Mouse (Mus musculus): ENCODE measurements at regions not wholly inside any gene's neighbourhood (a gene's known extent, or its start where the extent isn't known, plus 50 kb on each side); places are given as distances from the start of the nearest gene placed in this dataset.

DNA sequence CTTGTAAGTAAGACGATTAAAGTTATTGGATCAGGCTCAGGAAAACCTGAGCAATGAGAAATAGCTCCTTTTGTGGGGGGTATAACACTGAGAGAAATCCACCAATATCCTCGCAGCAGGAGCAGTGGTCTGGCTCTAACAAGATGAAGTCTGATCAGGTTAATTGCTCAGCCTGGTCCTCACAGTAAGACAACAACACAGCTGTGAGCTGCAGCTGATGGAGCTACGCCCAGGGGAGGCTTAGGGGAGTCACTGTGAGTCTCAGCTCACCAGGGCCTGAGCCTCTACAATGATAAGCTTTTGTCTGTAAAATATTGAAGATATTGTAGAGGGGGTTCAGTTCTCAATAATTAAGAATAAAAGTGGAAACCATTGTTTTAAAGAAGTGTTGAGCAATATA is 95.3 kb upstream of the Agap1 start:
- DNase-seq: no peak
- Histone ChIP-seq H3K27ac (no peak overlapping the region), H3K27me3 (ENCODE audit: control insufficient read depth, insufficient read depth, low read length) (no peaks in the 10 kb centered on the region), H3K79me2 (replicated peaks; ENCODE audit: control insufficient read depth, insufficient read depth, low read length) (no peaks in the 10 kb centered on the region), H3K9ac (ENCODE audit: low read depth, low read length) (no peak overlapping the region), H3K4me3 (no peak overlapping the region), H3K36me3 (ENCODE audit: control insufficient read depth, insufficient read depth, low read length) (no peaks in the 10 kb centered on the region), H3K4me1 (ENCODE audit: control insufficient read depth, insufficient read depth, low read length) (no peaks in the 10 kb centered on the region)
- WGBS: 72% methylated on average over 3 of the region's 3 CpGs
- no peak for TF ChIP-seq EP300 (IDR thresholded peaks at IDR 0.05; ENCODE audit: insufficient read depth, low read depth, low read length)
- TF ChIP-seq CTCF (IDR thresholded peaks at IDR 0.05): no peak
- no peak for TF ChIP-seq POLR2A (IDR thresholded peaks at IDR 0.05; ENCODE audit: insufficient read depth, low read depth, low read length)
- intact Hi-C loops (cut with DNase I): no loop called here

DNA sequence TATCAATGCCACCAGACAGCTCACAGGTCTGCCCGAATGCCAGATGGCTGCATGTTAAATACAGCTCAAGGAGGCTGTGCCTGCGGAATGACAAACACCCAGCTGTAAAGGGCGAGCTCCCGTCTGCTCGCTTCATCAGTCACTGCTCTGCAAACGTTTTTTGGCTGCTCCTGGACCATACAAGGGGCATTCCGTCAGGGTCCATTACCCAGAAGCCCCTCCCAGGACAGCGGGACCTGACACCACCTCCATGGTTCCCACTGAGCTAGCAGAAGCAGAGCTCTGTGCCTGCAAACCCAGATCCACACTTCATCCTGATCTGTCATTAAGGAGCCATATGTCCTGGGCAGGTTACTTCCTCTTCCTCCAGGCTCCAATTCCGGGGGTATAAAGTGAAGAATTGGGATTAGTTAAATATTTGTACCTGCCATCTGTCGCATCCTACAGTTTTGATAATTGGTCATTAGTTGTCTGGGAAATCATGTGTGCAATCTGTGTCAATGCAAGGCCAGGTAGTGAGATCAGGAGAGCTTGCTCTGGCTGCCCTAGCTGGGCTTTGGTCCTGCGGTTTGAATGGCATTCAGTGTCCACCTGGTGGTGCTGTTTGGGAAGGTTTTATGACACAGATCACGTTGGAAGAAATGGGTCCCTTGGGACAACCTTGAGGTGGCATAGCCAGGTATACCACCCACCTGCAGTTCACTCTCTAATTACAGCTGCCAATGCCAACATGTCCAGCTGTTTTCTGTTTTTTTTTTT is 89.9 kb upstream of the Agap1 start:
- TF ChIP-seq POLR2A (IDR thresholded peaks at IDR 0.05; ENCODE audit: insufficient read depth, low read depth, low read length) (no peak), CTCF (IDR thresholded peaks at IDR 0.05) (no peak), EP300 (IDR thresholded peaks at IDR 0.05; ENCODE audit: insufficient read depth, low read depth, low read length) (no peak)
- no peak overlapping the region for H3K9ac ChIP-seq (ENCODE audit: low read depth, low read length)

DNA sequence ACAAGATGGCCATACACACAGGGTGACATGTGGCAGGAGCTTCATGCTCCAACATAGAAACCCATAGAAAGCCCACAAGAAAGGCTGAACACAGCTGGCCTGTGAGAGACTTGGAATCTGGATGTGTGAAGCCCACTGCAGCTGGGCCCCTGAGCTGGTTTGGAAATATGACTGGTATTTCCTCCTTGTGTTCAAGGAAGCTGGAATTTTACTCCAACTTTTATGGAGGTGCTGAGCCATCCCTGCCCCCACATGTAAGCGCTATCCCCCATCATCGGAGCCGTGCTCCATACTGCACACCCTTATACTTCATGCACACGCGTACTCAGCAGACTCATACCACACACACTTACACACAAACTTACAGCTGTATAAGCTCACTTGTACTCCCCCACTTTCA is 87.7 kb upstream of the Agap1 start:
- intact Hi-C loops (cut with DNase I): no loop called here
- WGBS: 64% methylated on average over 5 of the region's 5 CpGs
- no peaks in the 10 kb centered on the region for H3K79me2 ChIP-seq (replicated peaks; ENCODE audit: control insufficient read depth, insufficient read depth, low read length)
- no peak for DNase-seq
- no peak overlapping the region for H3K27ac ChIP-seq
- H3K36me3 ChIP-seq (ENCODE audit: control insufficient read depth, insufficient read depth, low read length): no peaks in the 10 kb centered on the region
- TF ChIP-seq POLR2A (IDR thresholded peaks at IDR 0.05; ENCODE audit: insufficient read depth, low read depth, low read length): no peak
- no peak for TF ChIP-seq CTCF (IDR thresholded peaks at IDR 0.05)
- no peak for TF ChIP-seq EP300 (IDR thresholded peaks at IDR 0.05; ENCODE audit: insufficient read depth, low read depth, low read length)
- no peak overlapping the region for H3K4me3 ChIP-seq
- no peaks in the 10 kb centered on the region for H3K27me3 ChIP-seq (ENCODE audit: control insufficient read depth, insufficient read depth, low read length)
- no peak overlapping the region for H3K9ac ChIP-seq (ENCODE audit: low read depth, low read length)
- H3K4me1 ChIP-seq (ENCODE audit: control insufficient read depth, insufficient read depth, low read length): no peaks in the 10 kb centered on the region

More for the DNA sequence above, 89.9 kb upstream of the Agap1 start:
- WGBS: 82% methylated on average over 12 of the region's 12 CpGs
- intact Hi-C loops (cut with DNase I): no loop called here
- no peak for DNase-seq
- Histone ChIP-seq H3K4me3 (no peak overlapping the region), H3K36me3 (ENCODE audit: control insufficient read depth, insufficient read depth, low read length) (no peaks in the 10 kb centered on the region), H3K27ac (no peak overlapping the region), H3K27me3 (ENCODE audit: control insufficient read depth, insufficient read depth, low read length) (no peaks in the 10 kb centered on the region), H3K4me1 (ENCODE audit: control insufficient read depth, insufficient read depth, low read length) (no peaks in the 10 kb centered on the region), H3K79me2 (replicated peaks; ENCODE audit: control insufficient read depth, insufficient read depth, low read length) (no peaks in the 10 kb centered on the region)

DNA sequence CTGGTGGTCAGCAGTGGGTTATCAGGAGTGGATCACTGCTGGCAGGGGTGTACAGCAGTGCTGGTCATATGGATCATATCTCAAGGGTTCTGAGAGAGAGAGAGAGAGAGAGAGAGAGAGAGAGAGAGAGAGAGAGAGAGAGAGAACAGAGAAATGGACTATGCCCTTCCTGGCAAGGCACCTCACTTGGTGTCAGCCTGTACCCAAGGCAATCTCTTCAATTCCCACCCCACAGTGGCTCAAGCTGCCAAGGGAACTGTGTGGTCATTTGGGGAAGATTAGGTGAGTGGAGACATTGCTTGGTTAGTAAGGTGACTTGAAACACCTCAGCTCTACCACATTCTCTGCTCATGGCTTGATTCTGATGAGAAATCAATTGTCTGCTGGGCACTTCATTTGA is 80.8 kb upstream of the Agap1 start:
- no peaks in the 10 kb centered on the region for H3K4me1 ChIP-seq (ENCODE audit: control insufficient read depth, insufficient read depth, low read length)
- TF ChIP-seq EP300 (IDR thresholded peaks at IDR 0.05; ENCODE audit: insufficient read depth, low read depth, low read length) (no peak), CTCF (IDR thresholded peaks at IDR 0.05) (no peak), POLR2A (IDR thresholded peaks at IDR 0.05; ENCODE audit: insufficient read depth, low read depth, low read length) (no peak)
- no peak overlapping the region for H3K27ac ChIP-seq
- H3K9ac ChIP-seq (ENCODE audit: low read depth, low read length): no peak overlapping the region
- H3K79me2 ChIP-seq (replicated peaks; ENCODE audit: control insufficient read depth, insufficient read depth, low read length): no peaks in the 10 kb centered on the region
- no peak for DNase-seq
- no peak overlapping the region for H3K4me3 ChIP-seq
- intact Hi-C loops (cut with DNase I): no loop called here
- no peaks in the 10 kb centered on the region for H3K27me3 ChIP-seq (ENCODE audit: control insufficient read depth, insufficient read depth, low read length)
- H3K36me3 ChIP-seq (ENCODE audit: control insufficient read depth, insufficient read depth, low read length): no peaks in the 10 kb centered on the region

DNA sequence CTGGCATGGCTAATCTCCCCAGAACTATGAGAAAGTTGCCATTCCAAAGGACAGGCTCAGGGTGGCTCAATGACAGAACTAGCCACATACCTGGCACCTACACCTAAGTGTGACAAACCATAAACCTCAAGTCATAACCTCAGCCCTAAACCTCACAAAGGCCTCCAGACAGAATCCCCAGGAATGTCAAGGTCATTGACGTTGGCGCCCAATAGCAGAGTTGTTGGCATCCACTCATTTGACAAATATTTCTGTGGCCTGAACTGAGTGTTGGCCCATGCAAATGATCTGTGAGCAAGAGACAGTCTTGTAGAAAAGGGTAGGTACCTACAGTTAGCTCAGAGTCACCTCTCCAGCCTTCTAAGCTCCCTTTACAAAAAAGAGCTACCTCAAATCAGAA is 80.3 kb upstream of the Agap1 start:
- TF ChIP-seq EP300 (IDR thresholded peaks at IDR 0.05; ENCODE audit: insufficient read depth, low read depth, low read length): no peak
- no peak for TF ChIP-seq POLR2A (IDR thresholded peaks at IDR 0.05; ENCODE audit: insufficient read depth, low read depth, low read length)
- no peak for TF ChIP-seq CTCF (IDR thresholded peaks at IDR 0.05)
- WGBS: 68% methylated on average over 2 of the region's 2 CpGs
- Histone ChIP-seq H3K27me3 (ENCODE audit: control insufficient read depth, insufficient read depth, low read length) (no peaks in the 10 kb centered on the region), H3K36me3 (ENCODE audit: control insufficient read depth, insufficient read depth, low read length) (no peaks in the 10 kb centered on the region), H3K4me1 (ENCODE audit: control insufficient read depth, insufficient read depth, low read length) (no peaks in the 10 kb centered on the region), H3K27ac (no peak overlapping the region), H3K4me3 (no peak overlapping the region), H3K9ac (ENCODE audit: low read depth, low read length) (no peak overlapping the region), H3K79me2 (replicated peaks; ENCODE audit: control insufficient read depth, insufficient read depth, low read length) (no peaks in the 10 kb centered on the region)
- intact Hi-C loops (cut with DNase I): no loop called here
- DNase-seq: no peak

DNA sequence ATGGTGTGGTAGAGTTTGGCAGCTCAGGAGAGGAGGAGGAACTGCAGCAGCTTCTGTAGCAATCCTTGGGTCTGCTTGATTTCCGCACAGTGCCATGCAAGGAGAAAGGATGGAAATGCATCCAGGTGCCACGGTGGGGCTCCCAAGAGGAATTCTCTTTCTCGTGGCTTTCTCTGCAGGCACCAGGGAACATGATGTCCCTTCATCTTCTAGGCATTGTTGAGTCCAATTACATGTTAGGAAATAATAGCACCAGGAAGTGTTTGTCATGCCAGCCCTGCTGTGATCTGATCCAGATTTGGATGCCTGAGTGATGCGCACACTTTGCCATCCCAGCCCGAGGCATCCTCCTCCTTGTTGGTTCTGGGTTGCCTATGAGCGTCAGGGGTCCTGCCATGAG is 72.6 kb upstream of the Agap1 start:
- H3K27ac ChIP-seq: no peak overlapping the region
- H3K27me3 ChIP-seq (ENCODE audit: control insufficient read depth, insufficient read depth, low read length): no peaks in the 10 kb centered on the region
- no peaks in the 10 kb centered on the region for H3K36me3 ChIP-seq (ENCODE audit: control insufficient read depth, insufficient read depth, low read length)
- H3K9ac ChIP-seq (ENCODE audit: low read depth, low read length): no peak overlapping the region
- WGBS: 71% methylated on average over 6 of the region's 6 CpGs
- no peaks in the 10 kb centered on the region for H3K79me2 ChIP-seq (replicated peaks; ENCODE audit: control insufficient read depth, insufficient read depth, low read length)
- no peak overlapping the region for H3K4me3 ChIP-seq
- DNase-seq: no peak
- TF ChIP-seq CTCF (IDR thresholded peaks at IDR 0.05): no peak
- no peak for TF ChIP-seq POLR2A (IDR thresholded peaks at IDR 0.05; ENCODE audit: insufficient read depth, low read depth, low read length)
- TF ChIP-seq EP300 (IDR thresholded peaks at IDR 0.05; ENCODE audit: insufficient read depth, low read depth, low read length): no peak
- H3K4me1 ChIP-seq (ENCODE audit: control insufficient read depth, insufficient read depth, low read length): no peaks in the 10 kb centered on the region
- intact Hi-C loops (cut with DNase I): no loop called here

Data from heart, adult 2 months (tissue).